Mouse (Mus musculus): ENCODE measurements around the gene Hes6.

Gene Hes6

GRCm38 (mm10) chr1:91439776-91440175 lies 25.9 kb upstream of the Hes6 start:
- no peak for DNase-seq

GRCm38 (mm10) chr1:91437573-91437972 lies 23.7 kb upstream of the Hes6 start:
- no peak for DNase-seq

- DNase-seq: no peak
Observed at GRCm38 (mm10) chr1:91437083-91437400, 23.2 kb upstream of the Hes6 start.

GRCm38 (mm10) chr1:91436380-91437082 lies 22.7 kb upstream of the Hes6 start:
- no peak for DNase-seq

- DNase-seq: no peak
Observed at GRCm38 (mm10) chr1:91435606-91436130, 21.8 kb upstream of the Hes6 start.

- DNase-seq: no peak
Observed at GRCm38 (mm10) chr1:91434905-91435304, 21.1 kb upstream of the Hes6 start.

GRCm38 (mm10) chr1:91430761-91431160 lies 16.9 kb upstream of the Hes6 start:
- no peak for DNase-seq

GRCm38 (mm10) chr1:91429212-91429611 lies 15.4 kb upstream of the Hes6 start:
- DNase-seq: no peak

- DNase-seq: peak; percentile 81
Observed at GRCm38 (mm10) chr1:91428614-91429013, 14.8 kb upstream of the Hes6 start.

- no peak for DNase-seq
Observed at GRCm38 (mm10) chr1:91426397-91426796, 12.6 kb upstream of the Hes6 start.

GRCm38 (mm10) chr1:91420601-91421065 lies 6.8 kb upstream of the Hes6 start:
- DNase-seq: no peak

- DNase-seq: no peak
Observed at GRCm38 (mm10) chr1:91419862-91420600, 6.2 kb upstream of the Hes6 start.

- no peak for DNase-seq
Observed at GRCm38 (mm10) chr1:91417991-91418390, 4.2 kb upstream of the Hes6 start.

GRCm38 (mm10) chr1:91415311-91415710 lies 1.5 kb upstream of the Hes6 start:
- no peak for DNase-seq

- no peak for DNase-seq
Observed at GRCm38 (mm10) chr1:91414903-91415302, 1.1 kb upstream of the Hes6 start.

GRCm38 (mm10) chr1:91413536-91413897 lies 321 bp downstream of the Hes6 start:
- no peak for DNase-seq

- peak; percentile 96 for DNase-seq
Observed at GRCm38 (mm10) chr1:91413030-91413506, 770 bp downstream of the Hes6 start.

- DNase-seq: no peak
Observed at GRCm38 (mm10) chr1:91412286-91413029, 1.4 kb downstream of the Hes6 start.

GRCm38 (mm10) chr1:91411631-91412285 lies 2.1 kb downstream of the Hes6 start:
- DNase-seq: no peak

GRCm38 (mm10) chr1:91407819-91408218 lies 6.0 kb downstream of the Hes6 start:
- DNase-seq: no peak

GRCm38 (mm10) chr1:91405406-91406169 lies 8.2 kb downstream of the Hes6 start:
- no peak for DNase-seq

- no peak for DNase-seq
Observed at GRCm38 (mm10) chr1:91404976-91405375, 8.9 kb downstream of the Hes6 start.
